Mouse (Mus musculus): ENCODE data around the gene Wnk1.
"Not testable (repeated sequence)": the region's sequence is repeated elsewhere in the genome, so short reads cannot be mapped to it uniquely, and the experiment has no call there.

The Wnk1 gene

DNA sequence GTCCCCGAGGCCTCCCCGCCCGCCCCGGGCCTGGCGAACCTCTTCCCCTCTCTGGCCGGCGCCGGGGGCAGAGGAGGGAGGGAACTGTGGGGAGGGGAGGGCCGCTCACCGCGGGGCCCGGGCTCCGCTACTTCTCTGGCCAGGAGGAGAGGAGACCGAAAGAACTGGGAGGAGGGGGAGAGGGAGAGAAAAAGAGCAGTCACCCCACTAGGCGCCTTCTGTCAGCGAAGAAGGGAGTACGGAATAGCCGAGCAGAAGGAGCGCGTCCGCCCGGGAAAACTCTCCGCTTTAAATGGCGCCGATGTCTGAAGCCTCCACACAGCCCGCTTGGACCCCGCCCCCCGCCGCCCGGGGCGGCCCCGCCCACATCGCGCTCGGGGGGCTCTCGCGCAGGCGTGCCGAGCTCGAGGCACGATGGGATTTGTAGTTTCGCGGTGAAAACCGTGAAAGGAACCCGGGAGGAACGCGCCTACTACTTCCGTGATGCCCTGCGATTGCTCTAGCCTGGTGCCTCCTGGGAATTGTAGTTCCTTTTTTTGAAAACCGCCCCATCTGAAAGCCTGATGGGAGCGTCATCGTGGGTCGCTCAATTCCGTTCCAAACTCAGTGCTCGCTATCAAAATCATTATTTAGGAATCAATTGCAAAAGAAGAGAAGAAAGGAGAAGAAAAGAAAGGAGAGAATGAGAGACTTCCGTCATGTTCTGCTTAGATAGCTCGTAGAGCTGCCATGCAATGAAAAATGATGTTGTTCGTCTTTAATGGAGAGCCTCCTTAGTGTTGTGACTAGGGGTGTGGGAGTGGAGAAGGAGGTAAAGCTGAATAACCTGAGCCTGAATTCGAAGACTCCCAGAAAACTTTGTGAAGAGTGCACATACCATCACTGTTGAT lies at the start of gene Wnk1:
Wnk1 (minus strand) TSS at position 307 of the 890 bp plus-strand sequence.
- DNase-seq (ENCODE audit: low spot score) = peak; percentile 83

DNA sequence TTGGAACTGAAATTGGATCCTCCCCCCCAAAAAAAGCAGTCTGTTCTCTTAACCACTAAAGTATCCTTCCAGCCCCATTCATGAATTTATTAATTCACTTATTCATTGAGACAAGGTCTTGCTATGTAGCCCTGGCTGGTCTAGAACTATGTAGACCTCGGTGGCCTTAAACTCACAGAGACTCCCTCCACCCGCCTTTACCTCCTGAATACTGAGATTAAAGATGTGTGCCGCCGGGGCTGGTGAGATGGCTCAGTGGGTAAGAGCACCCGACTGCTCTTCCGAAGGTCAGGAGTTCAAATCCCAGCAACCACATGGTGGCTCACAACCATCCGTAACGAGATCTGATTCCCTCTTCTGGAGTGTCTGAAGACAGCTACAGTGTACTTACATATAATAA lies 48.6 kb upstream of the Wnk1 start:
- DNase-seq (ENCODE audit: low spot score) = not testable (repeated sequence)

GRCm38 (mm10) chr6:120085832-120086231 lies 47.4 kb upstream of the Wnk1 start:
- DNase-seq (ENCODE audit: low spot score) = no peak

- no peak for DNase-seq (ENCODE audit: low spot score)
Measured at GRCm38 (mm10) chr6:120084983-120085382, 46.5 kb upstream of the Wnk1 start.

- no peak for DNase-seq (ENCODE audit: low spot score)
Measured at GRCm38 (mm10) chr6:120083442-120083841, 45.0 kb upstream of the Wnk1 start.

GRCm38 (mm10) chr6:120082951-120083411 lies 44.5 kb upstream of the Wnk1 start:
- no peak for DNase-seq (ENCODE audit: low spot score)

DNA sequence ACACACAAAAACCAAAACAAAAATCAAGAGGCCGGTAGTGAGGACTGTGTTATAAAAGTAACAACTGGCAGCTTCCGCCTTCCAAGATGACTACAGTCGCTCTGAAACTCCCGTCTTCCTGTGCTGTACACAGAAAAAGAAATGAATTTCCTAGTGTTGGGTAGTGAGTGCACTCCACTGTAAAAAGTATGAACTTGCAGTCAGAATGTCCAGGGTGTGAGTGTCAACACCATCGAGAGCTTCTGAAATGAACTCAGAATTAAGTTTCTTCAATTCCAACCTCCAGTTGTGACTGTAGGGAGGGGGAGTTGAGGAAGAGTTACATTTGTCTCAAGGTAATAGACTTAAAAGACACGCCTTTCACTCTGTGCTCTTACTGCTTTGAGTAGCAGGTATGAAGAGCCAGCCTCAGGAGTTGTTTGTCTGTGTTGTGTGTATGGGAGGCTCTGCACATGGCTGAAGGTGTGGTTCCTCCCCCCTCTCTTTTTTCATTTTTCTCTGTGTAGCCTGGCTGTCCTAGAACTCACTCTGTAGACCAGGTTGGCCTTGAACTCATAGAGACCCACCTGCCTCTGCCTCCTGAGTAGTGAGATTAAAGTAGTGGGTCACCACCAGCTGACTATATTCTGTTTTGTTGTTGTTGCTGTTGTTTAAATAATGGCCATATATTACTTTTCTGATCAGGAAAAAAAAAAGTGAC lies 43.9 kb upstream of the Wnk1 start:
- no peak for DNase-seq (ENCODE audit: low spot score)

DNA sequence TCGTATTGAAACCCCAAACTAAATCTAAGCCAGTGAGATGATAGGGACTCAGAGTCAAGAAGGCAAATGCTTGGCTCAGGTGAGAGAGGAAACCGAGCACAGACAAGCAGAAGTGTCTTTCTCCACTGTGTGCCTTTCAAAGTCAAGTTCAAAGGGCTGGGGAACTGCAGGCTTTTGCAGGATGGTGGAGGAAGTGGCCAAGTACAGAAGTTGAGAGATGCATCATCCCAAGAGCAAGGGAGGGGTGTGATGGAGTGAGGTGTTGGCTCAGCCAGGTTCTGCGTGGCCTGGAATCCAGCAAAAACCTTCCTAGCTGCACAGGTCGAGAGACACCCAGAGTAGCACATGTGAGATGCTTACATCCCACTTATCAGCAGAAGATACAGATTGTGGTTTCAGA lies 43.0 kb upstream of the Wnk1 start:
- no peak for DNase-seq (ENCODE audit: low spot score)

GRCm38 (mm10) chr6:120079547-120079946 lies 41.1 kb upstream of the Wnk1 start:
- DNase-seq (ENCODE audit: low spot score) = no peak

- no peak for DNase-seq (ENCODE audit: low spot score)
Measured at GRCm38 (mm10) chr6:120076619-120077450, 38.4 kb upstream of the Wnk1 start.

GRCm38 (mm10) chr6:120072630-120073029 lies 34.2 kb upstream of the Wnk1 start:
- DNase-seq (ENCODE audit: low spot score) = no peak

GRCm38 (mm10) chr6:120069546-120069945 lies 31.1 kb upstream of the Wnk1 start:
- DNase-seq (ENCODE audit: low spot score) = no peak

DNA sequence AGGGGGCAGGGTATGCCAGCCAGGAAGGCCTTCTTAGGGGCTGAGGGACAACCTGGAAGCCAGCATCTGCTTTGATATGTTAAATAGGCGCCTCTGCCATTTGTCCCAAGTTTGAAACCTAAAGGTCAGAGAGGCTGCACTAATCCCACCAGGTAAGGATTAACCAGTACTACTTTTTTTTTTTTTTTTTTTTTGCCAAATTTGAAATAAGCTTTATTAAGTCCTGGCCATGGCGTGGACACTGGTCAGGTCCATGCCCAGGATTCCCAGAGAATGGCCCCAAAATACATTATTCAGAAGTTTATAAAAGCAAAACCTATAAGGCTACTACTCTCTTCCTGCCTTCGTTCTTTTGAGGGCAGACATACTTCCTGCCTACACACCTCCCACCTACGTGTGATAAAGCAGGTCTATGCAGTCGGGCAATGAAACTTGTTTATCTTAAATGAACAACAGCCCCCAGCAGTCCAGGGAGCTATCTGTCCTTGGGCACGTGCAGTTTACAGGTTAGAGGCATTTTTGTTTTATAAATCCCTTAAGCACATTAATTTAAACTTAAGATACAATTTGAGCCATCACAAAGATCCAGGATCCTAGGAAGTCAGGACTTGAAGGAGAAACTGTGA lies 27.2 kb upstream of the Wnk1 start:
- no peak for DNase-seq (ENCODE audit: low spot score)

DNA sequence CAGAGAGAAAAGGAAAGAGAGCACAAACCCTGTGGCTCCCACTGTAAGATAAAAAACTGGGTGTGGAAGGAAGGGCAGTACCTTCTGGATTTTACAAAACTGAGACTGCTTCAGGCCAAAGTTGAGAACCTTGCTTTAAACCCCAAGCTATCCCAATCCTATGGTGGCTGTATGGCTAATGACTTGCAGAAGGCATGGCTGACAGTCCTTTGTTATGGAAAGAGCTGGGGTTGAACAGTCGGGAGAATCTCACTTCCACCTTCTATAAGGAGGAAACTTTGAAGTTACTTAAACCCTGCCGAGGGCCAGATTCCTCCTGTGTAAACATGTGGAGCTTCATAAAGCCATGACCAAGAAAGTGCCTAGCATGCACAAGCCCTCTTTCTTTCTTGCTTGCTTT lies 26.2 kb upstream of the Wnk1 start:
- DNase-seq (ENCODE audit: low spot score) = no peak

DNA sequence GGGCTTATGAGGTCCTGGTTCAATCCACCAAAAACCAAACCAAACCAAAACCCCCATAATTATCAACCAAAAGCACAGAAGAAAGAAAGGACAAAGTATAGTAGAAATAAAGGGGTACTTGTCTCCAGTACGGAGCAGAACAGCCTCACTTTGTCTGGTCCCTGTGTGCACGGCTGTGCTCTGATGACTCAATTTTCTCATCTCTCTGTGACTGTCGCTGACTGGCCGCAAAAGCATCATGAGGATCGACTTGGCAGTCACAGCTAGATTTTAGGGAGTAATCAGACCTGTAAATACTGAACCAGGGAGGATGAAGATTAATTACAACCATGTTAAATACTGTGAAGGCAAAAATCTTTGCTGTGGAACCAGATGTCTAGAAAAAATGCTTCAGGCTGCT lies 24.5 kb upstream of the Wnk1 start:
- no peak for DNase-seq (ENCODE audit: low spot score)

GRCm38 (mm10) chr6:120055666-120056540 lies 17.4 kb upstream of the Wnk1 start:
- no peak for DNase-seq (ENCODE audit: low spot score)

- DNase-seq (ENCODE audit: low spot score) = no peak
Measured at GRCm38 (mm10) chr6:120054412-120054811, 15.9 kb upstream of the Wnk1 start.

DNA sequence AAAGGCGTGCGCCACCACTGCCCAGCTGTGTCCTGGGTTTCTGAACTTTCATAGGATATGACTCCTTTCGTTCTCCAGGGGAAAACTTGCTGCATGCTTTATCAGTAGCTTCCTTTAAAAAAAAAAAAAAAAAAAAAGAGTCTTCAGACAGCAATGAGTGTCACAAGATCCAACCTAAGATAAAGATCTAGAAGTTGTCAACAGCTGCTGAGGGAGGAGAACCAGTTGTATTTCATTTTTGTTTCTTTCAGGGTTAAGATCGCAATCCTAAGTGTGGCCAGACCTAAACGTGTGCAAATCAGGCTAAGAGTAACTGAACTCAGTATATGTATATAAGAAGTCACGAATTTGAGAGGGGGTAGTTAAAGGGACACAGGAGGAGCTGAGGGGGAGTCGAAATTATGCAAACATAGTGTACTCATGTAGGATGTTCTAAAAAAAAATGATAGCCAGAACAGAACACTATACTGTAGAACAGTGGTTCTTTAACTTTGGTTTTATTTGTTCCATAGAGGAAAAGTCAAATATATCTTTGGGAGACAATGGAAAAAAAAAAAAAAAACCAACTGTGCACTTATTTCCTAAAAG lies 9.3 kb upstream of the Wnk1 start:
- DNase-seq (ENCODE audit: low spot score) = no peak

- no peak for DNase-seq (ENCODE audit: low spot score)
Measured at GRCm38 (mm10) chr6:120045406-120045805, 6.9 kb upstream of the Wnk1 start.

DNA sequence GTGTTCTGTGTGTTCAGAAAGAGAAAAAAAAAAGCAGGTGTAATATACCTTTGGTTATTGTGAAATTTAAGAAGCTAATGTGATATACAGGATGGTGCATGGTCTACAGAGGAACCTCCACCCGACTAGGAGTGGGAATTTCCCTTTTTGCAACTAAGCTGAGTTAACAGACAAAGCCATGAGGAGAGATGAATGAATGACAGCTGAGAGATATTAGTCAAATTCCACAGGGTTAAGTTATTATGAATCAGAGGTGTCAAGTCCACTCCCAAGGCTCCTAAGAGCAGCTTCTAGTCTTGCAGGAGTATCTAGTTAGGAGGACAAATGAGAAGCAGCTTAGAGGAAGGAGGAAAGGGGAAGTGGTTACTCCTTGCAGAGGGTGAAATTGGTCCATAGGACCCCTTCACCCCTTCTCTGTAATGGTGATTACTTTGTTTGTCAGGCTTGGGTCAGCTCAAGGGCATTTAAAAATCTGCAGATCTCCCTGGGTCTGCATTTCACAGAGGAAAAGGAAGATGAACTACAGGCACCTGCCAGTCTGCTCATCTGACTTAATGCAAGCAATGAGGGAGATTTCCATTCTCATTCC lies 4.3 kb upstream of the Wnk1 start:
- no peak for DNase-seq (ENCODE audit: low spot score)

All from urinary bladder, postnatal 10 days (tissue).